Mouse (Mus musculus): ENCODE results near the gene Usp48. TPM values are rescaled to one million over a fixed set of nuclear protein-coding genes. Genes with fewer than 3 reads are reported as not detected.

Usp48 gene
- total RNA-seq, 4 experiments from 2014 or later, result 29.2 to 39.0 (median 33.6) TPM

- DNase-seq (ENCODE audit: low spot score), result no peak
Observed at GRCm38 (mm10) chr4:137686303-137686702, 92.7 kb downstream of the Usp48 start.

GRCm38 (mm10) chr4:137687234-137687825, 93.8 kb downstream of the Usp48 start:
- no peak for DNase-seq (ENCODE audit: low spot score)

- no peak for DNase-seq (ENCODE audit: low spot score)
Observed at GRCm38 (mm10) chr4:137692107-137692902, 98.8 kb downstream of the Usp48 start.

- no peak for DNase-seq (ENCODE audit: low spot score)
Observed at GRCm38 (mm10) chr4:137695300-137695699, 101.7 kb downstream of the Usp48 start.

- DNase-seq (ENCODE audit: low spot score), result no peak
Observed at GRCm38 (mm10) chr4:137695900-137696299, 102.3 kb downstream of the Usp48 start.

- no peak for DNase-seq (ENCODE audit: low spot score)
Observed at GRCm38 (mm10) chr4:137697156-137697885, 103.8 kb downstream of the Usp48 start.

GRCm38 (mm10) chr4:137698076-137698985, 104.8 kb downstream of the Usp48 start:
- no peak for DNase-seq (ENCODE audit: low spot score)

- DNase-seq (ENCODE audit: low spot score), result no peak
Observed at GRCm38 (mm10) chr4:137699264-137700211, 106.0 kb downstream of the Usp48 start.

- DNase-seq (ENCODE audit: low spot score), result no peak
Observed at GRCm38 (mm10) chr4:137700960-137701359, 107.4 kb downstream of the Usp48 start.

- DNase-seq (ENCODE audit: low spot score), result no peak
Observed at GRCm38 (mm10) chr4:137703077-137703476, 109.5 kb downstream of the Usp48 start.

- no peak for DNase-seq (ENCODE audit: low spot score)
Observed at GRCm38 (mm10) chr4:137704561-137704960, 111.0 kb downstream of the Usp48 start.

GRCm38 (mm10) chr4:137705379-137705778, 111.8 kb downstream of the Usp48 start:
- no peak for DNase-seq (ENCODE audit: low spot score)

GRCm38 (mm10) chr4:137706510-137706909, 113.0 kb downstream of the Usp48 start:
- no peak for DNase-seq (ENCODE audit: low spot score)

- peak; percentile 57 for DNase-seq (ENCODE audit: low spot score)
Observed at GRCm38 (mm10) chr4:137707216-137707990, 113.8 kb downstream of the Usp48 start.

Other genes with a start within 250 kb of the Usp48 start
- gene Cdc42, start 236.0 kb upstream of the Usp48 start, total RNA-seq (2022), result 100 to 1,000 TPM; 121 to 145 (median 138) TPM
- gene Cela3a, start 184.0 kb upstream of the Usp48 start, total RNA-seq (2022), result not detected
- not detected for gene Cela3b, start 163.2 kb upstream of the Usp48 start, total RNA-seq (2022)
- gene 1700013G24Rik, start 140.5 kb upstream of the Usp48 start, total RNA-seq (2022), result not detected
- 100 to 1,000 TPM; 124 to 205 (median 189) TPM for gene Hspg2, start 125.0 kb upstream of the Usp48 start, total RNA-seq (2022)
- not detected for gene Ldlrad2, start 19.2 kb upstream of the Usp48 start, total RNA-seq (2022)
- 10 to 100 TPM; 12.1 to 16.5 (median 14.5) TPM for gene Rap1gap, start 71.0 kb downstream of the Usp48 start, total RNA-seq (2022)
- gene Alpl, start 202.6 kb downstream of the Usp48 start, total RNA-seq (2022), result 10 to 100 TPM; 54.6 to 70.0 (median 62.3) TPM